Mouse (Mus musculus) neutrophil, adult 5-6 weeks (primary cell): ENCODE data around the gene Fam102a. TPM values are rescaled to one million over a fixed set of nuclear protein-coding genes. Genes with fewer than 3 reads are reported as not detected.
A peak's percentile ranks its signal among the peaks of the same experiment; 100 is the strongest.

Source experiments
- ATAC-seq: fragments of 151-379, 151-347 bp; 2 replicates; pipeline ENCODE4 v1.8.0; 2017; ENCODE audit warnings: mild to moderate bottlenecking, moderate TSS enrichment; ENCODE audit not compliant: insufficient number of reproducible peaks, poor library complexity, low FRiP score, severe bottlenecking; ENCODE audit errors: extremely low read depth
- total RNA-seq: library from RNA; stranded (forward); fragments of 200-1000 nt; gene quantifications from 2 replicates; pipeline ENCODE4 v1.2.3, GENCODE M21; 2017

Gene Fam102a
- total RNA-seq, 1 experiment from 2014 or later: 38.4 TPM

DNA sequence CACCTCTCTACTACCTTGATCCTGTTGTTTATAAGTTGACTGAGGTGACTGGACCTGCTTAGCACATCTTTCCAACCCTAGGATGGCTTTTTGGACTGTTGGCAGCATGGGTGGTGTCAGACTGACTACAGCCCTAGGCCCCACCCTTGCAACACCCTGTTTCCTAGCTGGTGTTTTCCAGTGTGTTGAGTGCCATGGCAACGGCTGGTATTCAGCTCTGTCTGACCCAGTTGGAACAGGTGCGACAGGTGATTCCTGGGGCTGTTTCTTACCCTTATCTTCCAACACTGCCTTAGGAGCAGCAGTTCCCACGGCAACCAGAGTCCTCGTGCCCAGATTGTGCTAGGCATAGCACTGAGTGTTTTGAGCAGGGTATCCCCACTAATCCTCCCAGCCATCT is 3.3 kb downstream of the Fam102a start:
- ATAC-seq: no peak

- ATAC-seq: no peak
These were observed 4.4 kb downstream of the Fam102a start for GRCm38 (mm10) chr2:32539452-32539981.

DNA sequence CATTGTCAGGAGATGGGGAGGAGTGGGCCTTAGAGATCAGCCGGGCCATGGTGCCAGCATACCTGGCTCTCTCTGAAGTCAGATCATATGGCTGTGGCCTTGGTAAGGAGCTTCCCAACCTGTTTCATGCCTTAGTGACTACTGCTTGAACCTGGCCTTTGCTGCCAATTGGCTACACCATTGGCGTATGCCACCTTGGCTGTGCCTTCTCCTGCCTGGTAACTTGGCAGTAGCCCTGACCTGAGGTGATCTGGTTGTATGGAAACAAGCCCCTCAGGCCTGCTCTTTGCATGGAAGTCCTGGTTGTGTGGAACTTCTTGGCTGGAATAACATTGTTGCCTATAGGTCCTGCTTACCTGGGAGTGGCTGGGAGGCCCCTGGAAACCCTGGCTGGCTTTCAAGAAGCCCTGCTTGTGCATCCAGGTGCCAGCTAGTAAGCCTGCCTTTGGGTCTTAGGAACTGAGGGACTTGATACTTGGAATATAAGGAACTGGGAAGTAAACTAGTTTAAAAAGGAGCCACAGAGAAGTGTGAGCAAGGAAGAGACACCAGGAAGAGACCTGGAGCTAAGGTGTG is 6.3 kb downstream of the Fam102a start:
- ATAC-seq: no peak

- peak; percentile 14; the same call in 1 of the 2 replicates for ATAC-seq
These were observed 6.9 kb downstream of the Fam102a start for GRCm38 (mm10) chr2:32541986-32542573.

DNA sequence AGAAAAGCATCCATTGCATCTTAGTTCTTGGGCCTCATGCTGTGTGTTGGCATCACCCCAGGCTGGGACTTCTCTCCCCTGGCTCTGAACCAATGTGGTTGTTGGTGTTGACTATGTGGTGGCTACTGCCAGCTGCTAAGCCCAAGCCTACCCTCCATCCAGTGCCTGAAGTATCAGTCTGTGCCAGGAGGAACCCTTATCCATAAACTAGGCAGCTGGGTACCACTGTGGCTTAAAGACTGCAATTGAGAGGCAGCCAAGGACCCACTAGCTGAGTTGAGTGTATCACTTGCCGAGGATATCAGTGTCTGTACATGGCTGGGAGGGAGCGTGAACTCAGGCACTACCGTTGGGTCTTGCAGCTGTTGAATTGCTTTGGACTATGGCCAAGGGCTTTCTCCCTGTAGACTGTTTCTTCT is 7.9 kb downstream of the Fam102a start:
- ATAC-seq: no peak

DNA sequence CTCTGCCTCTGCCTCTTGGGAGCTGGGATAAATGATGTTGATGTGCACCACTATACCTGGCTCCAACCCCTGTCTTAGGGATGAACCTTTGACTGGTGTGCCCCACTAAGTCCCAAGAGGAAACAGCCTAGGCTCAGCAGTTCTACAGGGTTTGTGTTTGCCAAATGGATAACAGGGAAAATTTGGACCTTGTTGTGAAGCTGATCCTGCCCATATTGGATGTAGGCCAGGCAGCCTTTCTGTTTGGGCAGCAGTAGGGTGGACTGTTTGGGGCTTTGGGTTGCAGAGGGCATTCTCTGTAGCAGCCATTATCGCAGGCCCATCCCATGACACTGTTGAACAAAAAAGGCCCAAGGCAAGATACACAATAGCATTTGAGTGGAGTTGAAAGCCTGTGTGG is 11.8 kb downstream of the Fam102a start:
- ATAC-seq: no peak

GRCm38 (mm10) chr2:32547380-32547779 is 12.2 kb downstream of the Fam102a start:
- ATAC-seq: no peak

- ATAC-seq: peak; percentile 15; the same call in 1 of the 2 replicates
These were observed 13.0 kb downstream of the Fam102a start for GRCm38 (mm10) chr2:32547964-32548739.

- no peak for ATAC-seq
These were observed 14.0 kb downstream of the Fam102a start for GRCm38 (mm10) chr2:32549171-32549570.

DNA sequence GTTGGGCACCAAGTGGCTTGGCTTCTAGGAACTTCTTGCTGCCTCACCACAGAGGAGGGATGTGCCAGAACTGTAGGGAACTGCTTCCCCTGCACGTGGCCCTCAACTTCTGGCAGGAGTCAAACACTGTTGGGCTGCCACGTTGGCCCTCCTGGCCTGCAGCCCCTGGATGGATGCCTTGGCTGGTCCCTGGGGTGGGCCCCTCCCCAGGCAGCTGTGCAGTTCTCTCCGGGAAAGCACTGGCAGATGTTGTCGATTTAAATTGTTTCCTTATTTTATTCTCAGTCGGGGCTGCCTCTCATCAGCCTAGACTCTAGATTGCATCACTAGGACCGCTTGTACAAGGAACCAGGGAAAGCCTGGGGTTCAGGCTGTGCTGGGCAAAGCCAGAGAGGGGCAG is 14.6 kb downstream of the Fam102a start:
- ATAC-seq: no peak

GRCm38 (mm10) chr2:32551236-32551635 is 16.1 kb downstream of the Fam102a start:
- no peak for ATAC-seq

DNA sequence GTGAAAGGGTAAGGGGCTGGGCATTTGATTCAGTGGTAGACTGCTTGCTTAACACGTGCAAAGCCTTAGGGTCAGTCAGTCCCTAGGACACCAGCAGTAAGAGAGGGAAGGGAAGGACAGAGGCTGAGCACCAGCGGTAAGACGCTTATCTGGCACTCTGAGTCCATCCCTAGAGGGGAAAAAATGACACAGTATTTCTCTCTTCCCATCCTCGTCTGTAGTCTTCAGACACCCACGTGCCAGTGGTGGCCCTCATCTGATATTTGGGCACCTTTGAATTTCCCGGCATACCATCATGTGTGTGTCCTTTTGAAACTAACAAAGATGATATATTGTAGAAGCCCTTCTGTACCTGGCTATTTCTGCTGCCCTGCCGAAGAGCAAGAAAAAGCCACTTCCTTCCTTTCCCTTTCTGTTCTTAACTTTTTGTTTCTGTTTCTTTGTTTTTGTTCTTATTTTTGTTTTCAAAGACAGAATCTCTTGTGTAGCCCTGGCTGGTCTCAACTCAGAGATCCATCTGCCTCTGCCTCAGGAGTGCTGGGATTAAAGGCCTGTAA is 18.5 kb downstream of the Fam102a start:
- peak; percentile 34; the same call in 1 of the 2 replicates for ATAC-seq

DNA sequence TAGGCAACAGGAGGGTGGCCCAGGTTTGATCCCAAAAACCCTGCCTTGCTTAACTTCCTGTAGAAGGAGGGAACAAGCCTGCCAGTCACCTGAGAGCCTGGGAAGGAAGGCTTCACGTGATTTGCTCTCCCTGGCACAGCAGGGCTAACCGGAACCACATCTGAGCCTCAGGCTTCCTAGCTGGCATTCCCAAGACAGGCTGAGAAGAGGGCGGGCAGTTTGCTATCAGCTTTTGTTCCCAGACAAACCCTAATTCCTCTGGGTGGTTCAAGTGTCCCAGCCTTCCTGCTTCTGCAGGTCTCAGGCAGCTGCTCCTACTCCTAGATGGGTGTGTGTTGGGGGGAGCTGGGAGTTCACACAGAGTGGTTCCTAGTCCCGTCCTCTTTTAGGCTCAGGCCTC is 20.4 kb downstream of the Fam102a start:
- no peak for ATAC-seq

DNA sequence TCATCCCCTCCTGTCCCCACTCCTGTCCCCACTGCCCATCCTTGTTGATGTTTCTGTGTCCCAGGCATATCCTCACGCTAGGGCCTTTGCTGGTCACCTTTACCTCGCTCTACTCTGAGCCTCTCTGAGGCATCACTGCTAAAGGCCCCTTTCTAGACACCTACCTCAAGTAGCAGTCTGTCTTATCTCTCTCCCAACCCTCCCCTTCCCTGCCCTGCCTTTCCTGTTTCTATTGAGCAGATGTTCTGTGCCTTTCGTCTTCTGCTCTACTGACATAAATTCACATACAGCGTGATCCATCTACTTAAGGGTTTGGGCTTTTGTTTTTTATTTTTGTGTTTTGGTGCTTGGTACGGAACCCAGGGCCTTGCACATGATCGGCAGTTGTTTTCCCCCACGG is 20.9 kb downstream of the Fam102a start:
- ATAC-seq: no peak

DNA sequence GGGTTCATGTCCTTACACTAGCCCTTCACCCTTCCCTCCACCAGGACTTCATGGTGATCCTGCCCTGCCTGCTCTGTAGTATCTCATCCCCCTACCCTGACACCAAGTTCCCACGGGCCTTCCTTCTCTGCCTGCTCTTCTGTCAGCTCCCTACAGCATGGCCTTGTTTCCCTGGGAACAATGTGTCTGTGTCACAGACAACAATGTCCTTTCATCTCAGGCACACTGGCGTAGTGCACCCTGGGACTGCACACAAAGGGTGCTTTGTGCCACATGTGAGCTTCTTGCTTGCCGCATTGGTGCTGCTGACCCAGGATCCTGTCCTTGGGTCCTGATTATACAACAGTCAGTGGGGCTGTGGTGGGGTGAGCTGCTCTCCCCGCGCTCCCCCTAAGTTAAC is 24.4 kb downstream of the Fam102a start:
- no peak for ATAC-seq

DNA sequence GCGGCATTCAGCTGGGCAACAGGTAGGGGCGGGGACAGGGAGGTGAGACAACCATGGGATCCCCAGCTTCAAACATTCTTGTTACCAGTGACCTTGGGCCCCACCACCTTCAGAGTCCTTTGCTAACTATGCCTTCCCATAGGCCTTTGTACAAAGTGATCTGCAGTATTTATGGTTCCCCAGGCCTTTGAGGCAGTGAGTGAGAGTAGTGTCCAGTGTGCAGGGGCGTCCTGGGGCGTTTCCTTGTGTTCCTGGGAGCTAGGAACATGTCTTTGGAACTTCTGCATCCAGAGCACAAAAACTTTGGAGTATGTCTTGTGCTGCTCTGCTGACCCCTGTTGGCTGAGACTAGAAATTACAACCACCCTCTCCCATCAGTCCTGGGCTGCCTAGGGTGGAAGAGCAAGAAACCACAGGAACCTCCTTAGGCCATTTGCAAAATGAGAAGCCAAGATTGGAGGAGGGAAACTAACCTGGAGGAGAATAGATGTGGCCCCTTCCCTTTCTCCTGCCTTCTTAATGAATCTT is 31.5 kb downstream of the Fam102a start:
- ATAC-seq: peak; percentile 53

DNA sequence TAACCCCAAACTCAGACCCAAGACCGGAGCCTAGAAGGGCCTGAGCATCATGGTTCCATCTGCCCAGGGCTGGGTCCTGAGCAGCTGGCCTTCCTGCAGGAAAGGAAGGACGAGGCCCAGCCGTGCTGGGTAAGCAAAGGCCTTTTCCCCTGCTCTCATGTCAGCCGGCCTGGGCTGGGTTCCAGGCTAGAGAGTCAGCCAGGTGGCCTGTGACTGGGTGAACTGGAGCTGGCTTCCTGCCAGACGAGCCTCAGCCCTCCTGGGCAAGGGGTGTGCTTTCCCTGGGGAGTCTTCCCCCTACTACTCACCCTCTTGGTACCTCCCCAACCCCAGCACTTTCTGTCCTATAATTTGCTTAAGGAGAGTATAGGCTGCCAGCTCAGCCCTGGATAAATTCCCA is 33.0 kb downstream of the Fam102a start:
- no peak for ATAC-seq

DNA sequence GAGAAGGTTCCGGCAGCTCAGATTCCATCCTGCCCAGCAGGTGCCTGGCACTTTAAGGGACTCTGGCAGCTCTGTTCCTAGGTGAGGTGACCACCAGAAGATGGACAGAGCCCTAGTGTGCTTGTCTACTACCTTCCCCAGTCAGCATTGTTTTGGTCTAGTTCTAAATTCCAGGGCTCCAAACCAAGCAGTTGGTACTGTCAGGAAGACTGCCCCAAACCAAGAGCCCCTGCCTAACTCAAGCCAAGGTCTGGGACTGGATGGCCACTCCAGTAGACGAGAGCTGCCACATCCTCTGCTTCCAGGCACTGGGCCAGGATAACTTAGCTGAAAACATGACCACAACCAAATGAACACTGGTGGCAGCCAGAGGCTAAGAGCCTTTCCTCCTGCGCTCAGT is 33.8 kb downstream of the Fam102a start:
- ATAC-seq: no peak

GRCm38 (mm10) chr2:32570698-32571494 is 35.8 kb downstream of the Fam102a start, which contains the start of gene Dpm2:
TSS of gene Dpm2 (plus strand) at chr2:32570858.
- peak; percentile 83 for ATAC-seq
